ENCODE assay signal across 1 mouse cellular context in the genomic region with DNA sequence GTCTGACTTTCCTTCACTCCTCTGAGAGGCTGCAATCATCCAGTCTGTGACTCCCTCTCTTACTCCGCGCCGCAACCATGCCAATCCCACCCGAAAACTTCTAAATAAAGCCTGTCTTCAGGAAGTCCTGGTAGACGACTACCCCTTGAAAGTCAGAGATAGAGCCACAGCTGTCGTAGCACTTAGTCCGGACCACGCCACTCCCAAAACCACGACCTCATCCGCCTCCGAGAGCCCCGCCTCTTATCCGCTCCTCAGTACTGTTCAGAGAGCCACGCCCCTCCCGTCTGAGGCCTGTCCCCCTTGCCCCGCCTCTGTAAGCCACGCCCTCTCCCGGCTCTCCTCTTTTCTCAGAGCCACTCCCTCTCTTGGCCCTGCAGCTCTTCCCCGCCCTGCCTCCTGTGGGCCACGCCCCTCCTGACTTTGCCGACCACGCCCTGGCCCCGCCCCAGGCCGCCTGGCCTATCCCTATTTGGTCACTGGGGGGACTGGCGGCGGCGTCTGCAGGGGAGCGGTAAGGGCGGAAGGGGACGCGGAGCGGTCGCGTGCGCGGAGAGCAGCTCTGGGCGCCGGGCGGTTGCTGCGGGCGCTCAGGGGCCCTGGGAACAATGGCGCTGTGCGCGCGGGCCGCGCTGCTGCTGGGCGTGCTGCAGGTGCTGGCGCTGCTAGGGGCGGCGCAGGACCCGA.
TF ChIP-seq lines count a peak whose summit lies in the region.

TSS of gene Tmem123 (plus strand) at position 428 of the 687 bp plus-strand sequence.

TF ChIP-seq in CH12.LX, 34 proteins besides CTCF, POLR2A, EP300 and RAD21 (continued from another document):
- TF ChIP-seq JUND (conservative IDR thresholded peaks at IDR 0.05; ENCODE audit: low read depth, low read length) (no peak), MAFK (IDR thresholded peaks at IDR 0.05; ENCODE audit: insufficient replicate concordance, low read length) (no peak), ZNF384 (IDR thresholded peaks at IDR 0.05; ENCODE audit: low read depth, low read length) (no peak), ZC3H11A (IDR thresholded peaks at IDR 0.05; ENCODE audit: low read depth, low read length) (no peak), MEF2A (IDR thresholded peaks at IDR 0.05; ENCODE audit: borderline replicate concordance, low read depth, low read length) (peak; percentile 66; the same call in 1 of the 2 replicates), MAX (IDR thresholded peaks at IDR 0.05; ENCODE audit: low read length) (no peak; the same call in 1 of the 2 replicates), UBTF (IDR thresholded peaks at IDR 0.05; ENCODE audit: low read depth, low read length) (peak; percentile 85; the same call in 1 of the 2 replicates), CHD1 (IDR thresholded peaks at IDR 0.05; ENCODE audit: low read depth, low read length) (no peak), HCFC1 (IDR thresholded peaks at IDR 0.05; ENCODE audit: low read depth, low read length) (peak; percentile 53), USF2 (conservative IDR thresholded peaks at IDR 0.05; ENCODE audit: low read depth, low read length) (no peak; the same call in 1 of the 2 replicates), SMC3 (IDR thresholded peaks at IDR 0.05; ENCODE audit: low read depth, low read length) (no peak), GABPA (IDR thresholded peaks at IDR 0.05; ENCODE audit: insufficient replicate concordance, low read depth, low read length) (no peak), ELF1 (IDR thresholded peaks at IDR 0.05; ENCODE audit: low read depth, low read length) (peak; percentile 71), SIN3A (IDR thresholded peaks at IDR 0.05; ENCODE audit: low read length) (no peak; the same call in none of the 2 replicates), MXI1 (IDR thresholded peaks at IDR 0.05; ENCODE audit: low read depth, low read length) (peak; percentile 92), RCOR1 (conservative IDR thresholded peaks at IDR 0.05; ENCODE audit: low read depth, low read length) (no peak), ETS1 (conservative IDR thresholded peaks at IDR 0.05; ENCODE audit: low read depth, low read length) (peak; percentile 3; the same call in 1 of the 2 replicates), ZMIZ1 (IDR thresholded peaks at IDR 0.05; ENCODE audit: low read depth, low read length) (peak; percentile 77; the same call in 1 of the 2 replicates), MAZ (IDR thresholded peaks at IDR 0.05; ENCODE audit: low read depth, low read length) (0 out of 2 replicates have a peak, but pooled peaks have one; percentile 46), USF1 (IDR thresholded peaks at IDR 0.05; ENCODE audit: low read depth, low read length) (no peak)
